Mouse (Mus musculus): ENCODE results near the gene Prss48. TPM values are rescaled to one million over a fixed set of nuclear protein-coding genes. Genes with fewer than 3 reads are reported as not detected.
A peak's percentile ranks its signal among the peaks of the same experiment; 100 is the strongest.

Gene Prss48
- polyA plus RNA-seq (2012; rRNA removed): 15.5 and 18.7 TPM in 2 replicates

DNA sequence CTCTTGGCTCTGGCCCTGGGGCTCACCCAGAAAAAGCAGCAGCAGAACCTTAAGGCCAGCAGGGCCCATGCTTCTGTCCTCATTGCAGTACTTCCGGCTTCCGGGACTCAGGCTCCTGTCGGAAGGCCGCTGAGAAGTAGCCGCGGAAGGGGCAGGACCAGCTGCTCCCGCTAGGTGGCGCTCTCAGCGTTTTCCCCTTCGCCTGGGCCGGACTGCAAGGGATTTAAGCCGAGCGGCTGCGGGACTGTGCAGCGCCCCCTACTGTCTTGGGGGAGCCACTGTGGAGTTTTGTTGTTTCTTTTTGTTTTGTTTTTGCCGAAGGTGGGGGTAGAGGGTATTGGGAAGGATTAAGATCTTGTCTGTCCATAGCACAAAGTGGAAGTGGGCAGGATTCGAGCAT lies at the start of gene Prss48:
Prss48 (minus strand) TSS at position 69 of the 400 bp plus-strand sequence.
- Histone ChIP-seq H3K27me3 (ENCODE audit: control insufficient read depth, insufficient read depth, low read length) (no peaks in the 10 kb centered on the region), H3K4me1 (ENCODE audit: control insufficient read depth, insufficient read depth, low read length) (no peaks in the 10 kb centered on the region), H3K27ac (ENCODE audit: control insufficient read depth, insufficient read depth, low read depth, low read length) (peak within 1 kb of the TSS; percentile 30; the same call in 1 of the 2 replicates), H3K36me3 (ENCODE audit: control insufficient read depth, insufficient read depth, low read length) (no peaks in the 10 kb centered on the region), H3K4me3 (ENCODE audit: control insufficient read depth, low read depth, low read length) (peak within 1 kb of the TSS; percentile 94)
- TF ChIP-seq CTCF (IDR thresholded peaks at IDR 0.05; ENCODE audit: control insufficient read depth, insufficient read depth, insufficient replicate concordance, low read depth, low read length) (peak; percentile 98), POLR2A (IDR thresholded peaks at IDR 0.05; ENCODE audit: control insufficient read depth, low read depth, low read length) (peak; percentile 41; the same call in 1 of the 2 replicates)

DNA sequence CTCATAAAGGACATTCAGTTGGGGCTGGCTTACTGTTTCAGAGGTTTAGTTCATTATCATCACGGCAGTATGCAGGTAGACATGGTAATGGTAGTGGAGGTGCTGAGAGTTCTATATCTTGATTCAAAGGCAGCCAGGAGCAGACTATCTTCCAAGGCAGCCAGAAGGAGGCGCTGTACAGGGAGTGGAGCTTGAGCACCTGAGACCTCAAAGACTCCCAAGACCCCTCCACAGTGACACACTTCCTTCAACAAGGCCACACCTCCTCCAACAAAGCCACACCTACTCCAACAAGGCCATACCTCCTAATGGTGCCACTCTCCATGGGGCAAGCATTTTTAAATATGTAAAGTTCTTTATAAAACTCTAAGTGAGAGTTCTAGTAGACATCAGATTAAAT lies 46.8 kb upstream of the Prss48 start:
- Histone ChIP-seq H3K27ac (ENCODE audit: control insufficient read depth, insufficient read depth, low read depth, low read length) (no peak overlapping the region), H3K4me3 (ENCODE audit: control insufficient read depth, low read depth, low read length) (no peak overlapping the region), H3K27me3 (ENCODE audit: control insufficient read depth, insufficient read depth, low read length) (no peaks in the 10 kb centered on the region), H3K4me1 (ENCODE audit: control insufficient read depth, insufficient read depth, low read length) (no peaks in the 10 kb centered on the region), H3K36me3 (ENCODE audit: control insufficient read depth, insufficient read depth, low read length) (no peaks in the 10 kb centered on the region)
- TF ChIP-seq POLR2A (IDR thresholded peaks at IDR 0.05; ENCODE audit: control insufficient read depth, low read depth, low read length): no peak
- TF ChIP-seq CTCF (IDR thresholded peaks at IDR 0.05; ENCODE audit: control insufficient read depth, insufficient read depth, insufficient replicate concordance, low read depth, low read length): no peak

DNA sequence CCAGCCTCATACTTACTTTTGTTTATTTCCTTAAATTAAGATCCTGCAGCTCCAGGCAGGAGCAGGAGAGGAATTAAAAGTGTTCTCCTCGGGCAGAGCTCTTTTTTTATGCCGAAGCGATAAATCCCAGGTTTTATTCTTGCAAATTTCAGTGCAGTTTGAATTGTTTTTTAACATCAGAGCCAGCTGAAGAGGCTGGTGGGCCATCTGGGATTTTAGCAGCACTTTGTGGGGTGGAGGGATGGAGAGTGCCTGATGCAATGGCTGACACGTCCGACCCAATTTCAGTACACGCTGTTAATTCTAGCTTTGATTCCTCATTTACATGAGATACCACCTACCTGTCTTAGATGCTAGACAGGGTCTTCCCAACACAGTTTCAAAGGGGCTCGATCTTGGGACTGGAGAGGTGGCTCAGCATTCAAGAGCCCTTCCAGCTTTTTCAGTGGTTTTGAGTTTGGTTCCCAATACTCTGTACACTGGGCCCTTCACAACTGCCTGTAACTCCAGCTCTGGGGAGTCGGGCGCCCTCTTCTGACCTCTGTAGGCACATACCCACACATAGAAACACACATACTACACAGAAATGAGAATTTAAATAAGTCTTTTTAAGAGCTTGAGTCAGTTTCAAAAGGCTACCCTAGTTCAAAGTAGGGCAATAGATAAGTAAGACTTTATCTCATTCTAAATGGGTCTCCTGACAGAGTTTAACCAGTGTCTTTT lies 45.6 kb upstream of the Prss48 start:
- H3K4me3 ChIP-seq (ENCODE audit: control insufficient read depth, low read depth, low read length): no peak overlapping the region
- no peaks in the 10 kb centered on the region for H3K36me3 ChIP-seq (ENCODE audit: control insufficient read depth, insufficient read depth, low read length)
- no peaks in the 10 kb centered on the region for H3K4me1 ChIP-seq (ENCODE audit: control insufficient read depth, insufficient read depth, low read length)
- no peaks in the 10 kb centered on the region for H3K27me3 ChIP-seq (ENCODE audit: control insufficient read depth, insufficient read depth, low read length)
- no peak overlapping the region for H3K27ac ChIP-seq (ENCODE audit: control insufficient read depth, insufficient read depth, low read depth, low read length)
- TF ChIP-seq POLR2A (IDR thresholded peaks at IDR 0.05; ENCODE audit: control insufficient read depth, low read depth, low read length): no peak
- no peak for TF ChIP-seq CTCF (IDR thresholded peaks at IDR 0.05; ENCODE audit: control insufficient read depth, insufficient read depth, insufficient replicate concordance, low read depth, low read length)

DNA sequence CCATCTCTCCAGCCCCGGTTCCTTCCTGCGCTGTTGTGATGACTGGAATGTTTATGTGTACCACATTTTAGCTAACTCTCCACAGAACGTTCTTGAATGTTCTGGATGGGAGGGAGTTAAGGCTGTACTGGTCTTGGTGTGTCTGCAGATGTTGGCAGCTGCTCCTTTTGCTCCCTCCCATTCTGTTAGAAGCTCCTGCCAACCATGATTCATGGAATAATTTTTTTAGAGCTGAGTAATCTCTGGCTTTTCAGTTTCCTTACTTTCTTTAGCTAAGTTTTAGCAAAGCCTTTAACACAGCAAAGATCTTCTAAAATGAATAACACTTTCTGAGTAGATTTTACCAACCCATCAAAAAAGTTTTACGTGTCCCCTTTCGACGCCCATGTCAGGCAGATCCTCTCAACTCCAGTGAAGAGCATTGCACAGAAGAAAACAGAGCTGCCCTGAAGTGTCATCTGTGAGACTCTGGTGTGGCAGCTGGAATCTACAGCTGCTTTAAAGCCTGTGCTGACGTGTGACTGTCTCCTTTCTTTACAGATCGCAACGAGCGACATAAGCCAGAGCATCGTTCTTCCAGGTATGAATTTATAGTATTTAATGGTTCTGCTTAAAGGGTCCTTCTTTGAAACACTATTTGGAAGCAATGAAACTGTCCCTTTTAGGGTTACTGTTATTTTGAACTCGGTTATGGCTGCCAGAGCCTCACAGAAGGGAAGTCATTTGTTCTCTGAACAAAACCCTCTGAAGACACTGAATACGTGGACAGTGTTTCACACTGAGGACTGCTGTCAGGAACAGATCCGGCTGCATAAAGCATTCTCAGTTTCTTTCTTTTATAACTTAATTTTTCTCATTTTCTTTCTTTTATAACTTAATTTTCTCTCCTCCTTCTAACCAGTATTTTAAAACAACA lies 38.3 kb upstream of the Prss48 start:
- TF ChIP-seq POLR2A (IDR thresholded peaks at IDR 0.05; ENCODE audit: control insufficient read depth, low read depth, low read length): no peak
- no peak for TF ChIP-seq CTCF (IDR thresholded peaks at IDR 0.05; ENCODE audit: control insufficient read depth, insufficient read depth, insufficient replicate concordance, low read depth, low read length)
- no peaks in the 10 kb centered on the region for H3K4me1 ChIP-seq (ENCODE audit: control insufficient read depth, insufficient read depth, low read length)
- H3K4me3 ChIP-seq (ENCODE audit: control insufficient read depth, low read depth, low read length): peak overlapping the region; percentile 22; the same call in 1 of the 2 replicates
- H3K27ac ChIP-seq (ENCODE audit: control insufficient read depth, insufficient read depth, low read depth, low read length): 0 out of 2 replicates have a peak overlapping the region, but pooled peaks have one; percentile 53
- H3K36me3 ChIP-seq (ENCODE audit: control insufficient read depth, insufficient read depth, low read length): no peaks in the 10 kb centered on the region
- no peaks in the 10 kb centered on the region for H3K27me3 ChIP-seq (ENCODE audit: control insufficient read depth, insufficient read depth, low read length)

DNA sequence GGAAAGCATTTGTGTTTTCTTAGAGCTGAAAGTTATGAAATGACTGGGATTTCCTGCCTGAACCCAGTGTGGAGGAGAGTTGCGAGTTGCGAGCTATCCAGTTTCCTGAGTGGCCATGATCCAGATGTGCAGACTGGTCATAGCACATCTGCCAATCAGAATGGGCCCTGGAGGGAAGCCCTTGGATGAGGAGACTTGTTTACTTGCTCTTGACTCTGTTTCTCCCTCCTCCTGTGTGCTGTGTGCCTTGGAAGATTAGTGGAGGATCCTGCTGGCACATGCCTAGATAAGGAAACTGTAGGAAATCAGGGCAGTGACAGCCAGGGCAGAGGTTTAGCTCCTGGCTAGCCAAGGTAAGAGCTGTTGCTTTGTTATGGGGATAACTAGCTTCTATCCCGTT lies 36.4 kb upstream of the Prss48 start:
- Histone ChIP-seq H3K27ac (ENCODE audit: control insufficient read depth, insufficient read depth, low read depth, low read length) (peak overlapping the region; percentile 27), H3K27me3 (ENCODE audit: control insufficient read depth, insufficient read depth, low read length) (no peaks in the 10 kb centered on the region), H3K4me3 (ENCODE audit: control insufficient read depth, low read depth, low read length) (no peak overlapping the region), H3K36me3 (ENCODE audit: control insufficient read depth, insufficient read depth, low read length) (no peaks in the 10 kb centered on the region), H3K4me1 (ENCODE audit: control insufficient read depth, insufficient read depth, low read length) (no peaks in the 10 kb centered on the region)
- TF ChIP-seq POLR2A (IDR thresholded peaks at IDR 0.05; ENCODE audit: control insufficient read depth, low read depth, low read length) (no peak), CTCF (IDR thresholded peaks at IDR 0.05; ENCODE audit: control insufficient read depth, insufficient read depth, insufficient replicate concordance, low read depth, low read length) (no peak)

DNA sequence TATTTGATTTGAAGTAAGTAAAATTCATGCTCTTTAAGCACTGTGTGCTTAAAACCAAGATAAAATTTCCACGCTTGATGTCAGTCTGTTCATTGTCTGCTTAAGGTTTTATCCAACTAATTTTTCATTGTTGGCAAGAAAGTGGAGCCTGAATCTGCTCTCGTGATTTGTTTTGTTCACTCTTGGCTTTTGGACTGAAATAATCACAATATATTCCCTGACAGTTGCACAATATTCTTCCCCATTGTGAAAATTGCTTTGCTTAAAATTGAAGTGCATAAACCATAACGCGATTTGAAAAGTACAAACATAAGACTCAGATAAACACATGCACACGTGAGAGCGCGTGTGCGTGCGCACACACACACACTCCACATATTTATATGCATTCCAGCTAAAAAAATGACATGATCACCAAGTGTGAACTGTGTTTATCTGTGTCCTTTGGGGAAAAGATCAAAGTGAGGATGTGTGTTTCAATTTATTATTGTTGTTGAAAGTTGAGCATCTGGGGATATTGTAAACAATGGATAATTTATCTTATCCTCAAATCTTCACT lies 35.7 kb upstream of the Prss48 start:
- no peak overlapping the region for H3K27ac ChIP-seq (ENCODE audit: control insufficient read depth, insufficient read depth, low read depth, low read length)
- no peak for TF ChIP-seq CTCF (IDR thresholded peaks at IDR 0.05; ENCODE audit: control insufficient read depth, insufficient read depth, insufficient replicate concordance, low read depth, low read length)
- no peak for TF ChIP-seq POLR2A (IDR thresholded peaks at IDR 0.05; ENCODE audit: control insufficient read depth, low read depth, low read length)
- no peaks in the 10 kb centered on the region for H3K27me3 ChIP-seq (ENCODE audit: control insufficient read depth, insufficient read depth, low read length)
- no peaks in the 10 kb centered on the region for H3K36me3 ChIP-seq (ENCODE audit: control insufficient read depth, insufficient read depth, low read length)
- H3K4me1 ChIP-seq (ENCODE audit: control insufficient read depth, insufficient read depth, low read length): no peaks in the 10 kb centered on the region
- H3K4me3 ChIP-seq (ENCODE audit: control insufficient read depth, low read depth, low read length): no peak overlapping the region

Measured in testis, adult 2 months (tissue).